Mouse (Mus musculus) heart, embryonic 12.5 days (tissue): ENCODE results near the gene Scgb3a1. TPM values are rescaled to one million over a fixed set of nuclear protein-coding genes. Genes with fewer than 3 reads are reported as not detected.

Source experiments
- polyA plus RNA-seq: library from polyadenylated mRNA; unstranded; fragments of >200 nt; fragmentation: Nextera tagmentation; extraction: Ambion mirVana; gene quantifications from 2 replicates; pipeline ENCODE4 v1.2.1, GENCODE M21; 2016

The Scgb3a1 gene
- polyA plus RNA-seq, 1 experiment from 2014 or later: 0.40 TPM

Other genes starting within 250 kb of the Scgb3a1 start
- not detected in 2 replicates for gene Olfr1389, start 240.5 kb upstream of the Scgb3a1 start, polyA plus RNA-seq
- gene Olfr1388, start 227.0 kb upstream of the Scgb3a1 start, polyA plus RNA-seq: not detected in 2 replicates
- gene Olfr1387, start 208.3 kb upstream of the Scgb3a1 start, polyA plus RNA-seq: not detected in 2 replicates
- not detected in 2 replicates for gene Olfr1386, start 198.6 kb upstream of the Scgb3a1 start, polyA plus RNA-seq
- not detected in 2 replicates for gene Olfr1385, start 174.5 kb upstream of the Scgb3a1 start, polyA plus RNA-seq
- not detected in 2 replicates for gene Olfr1384, start 156.9 kb upstream of the Scgb3a1 start, polyA plus RNA-seq
- not detected in 2 replicates for gene Olfr1383, start 144.0 kb upstream of the Scgb3a1 start, polyA plus RNA-seq
- not detected in 2 replicates for gene Olfr1382, start 135.4 kb upstream of the Scgb3a1 start, polyA plus RNA-seq
- gene Olfr1381, start 120.2 kb upstream of the Scgb3a1 start, polyA plus RNA-seq: not detected in 2 replicates
- gene Olfr1380, start 106.7 kb upstream of the Scgb3a1 start, polyA plus RNA-seq: not detected in 2 replicates
- gene Flt4, start 54.3 kb upstream of the Scgb3a1 start, polyA plus RNA-seq: 8.3 and 8.6 TPM in 2 replicates
- gene Cnot6, start 49.1 kb downstream of the Scgb3a1 start, polyA plus RNA-seq: 61.5 and 65.9 TPM in 2 replicates
- gene Gfpt2, start 130.6 kb downstream of the Scgb3a1 start, polyA plus RNA-seq: 13.9 and 14.7 TPM in 2 replicates
- 37.3 and 39.4 TPM in 2 replicates for gene Mapk9, start 183.1 kb downstream of the Scgb3a1 start, polyA plus RNA-seq
- gene Rasgef1c, start 238.2 kb downstream of the Scgb3a1 start, polyA plus RNA-seq: 0.18 and 0.19 TPM in 2 replicates